Mouse (Mus musculus) bone marrow, adult 2 months (tissue): ENCODE data around the gene Plcxd3.

ENCODE experiments used
- CTCF ChIP-seq: fragments of 200-500 bp; IDR thresholded peaks from 2 replicates; pipeline ENCODE4 v1.5.1; 2011; ENCODE audit warnings: low read length, control low read depth; ENCODE audit not compliant: control insufficient read depth, insufficient read depth
- POLR2A ChIP-seq: fragments of 200-500 bp; IDR thresholded peaks from 2 replicates; pipeline ENCODE4 v1.6.1; 2011; ENCODE audit warnings: low read depth, mild to moderate bottlenecking, control low read depth, low read length, borderline replicate concordance; ENCODE audit not compliant: control insufficient read depth

DNA sequence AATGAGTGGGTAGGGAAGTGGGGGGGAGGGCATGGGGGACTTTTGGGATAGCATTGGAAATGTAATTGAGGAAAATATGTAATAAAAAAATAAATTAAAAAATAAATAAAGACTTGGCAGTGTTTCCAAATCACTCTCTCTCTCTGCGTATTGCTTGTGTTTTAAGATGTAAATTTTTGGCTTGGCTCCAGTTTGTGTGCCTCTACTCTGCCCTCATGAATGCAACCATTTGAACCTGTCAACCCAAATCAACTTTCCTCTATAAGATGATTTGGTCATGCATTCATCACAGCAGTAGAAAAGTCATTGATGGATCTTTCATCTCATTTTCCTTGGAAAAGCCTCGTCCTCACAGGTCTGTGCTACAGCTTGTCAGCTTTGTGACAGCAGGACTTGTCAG is 121.7 kb downstream of the Plcxd3 start:
- TF ChIP-seq CTCF (no peak), POLR2A (no peak)
